Mouse (Mus musculus) lung, adult 2 months (tissue): ENCODE data around the gene Cwc25.

Source experiments
- CTCF ChIP-seq: fragments of 200-500 bp; IDR thresholded peaks from 2 replicates; pipeline ENCODE4 v1.5.1; 2011; ENCODE audit warnings: mild to moderate bottlenecking, low read length, control low read depth; ENCODE audit not compliant: insufficient read depth
- POLR2A ChIP-seq: fragments of 200-500 bp; IDR thresholded peaks from 2 replicates; pipeline ENCODE4 v1.6.1; 2011; ENCODE audit warnings: low read depth, mild to moderate bottlenecking, control low read depth, low read length, borderline replicate concordance; ENCODE audit errors: extremely low read depth

DNA sequence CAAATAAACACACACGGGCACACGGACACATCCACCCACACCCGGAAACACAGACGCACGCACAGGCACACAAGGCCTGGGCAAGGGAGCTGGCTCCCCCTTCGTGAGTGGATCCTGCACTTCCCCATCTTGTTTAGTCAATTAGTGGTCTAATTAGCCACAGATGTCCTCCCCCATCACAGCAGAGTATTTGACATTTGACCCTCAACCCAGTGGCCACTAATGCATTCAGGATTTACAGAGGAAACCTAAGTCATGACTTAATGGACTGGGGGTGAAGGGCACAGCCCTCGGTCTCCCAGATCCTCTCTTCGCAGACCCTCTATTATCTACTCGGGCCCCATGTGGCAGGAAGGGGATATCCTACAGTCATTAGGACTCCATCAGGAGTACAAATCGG lies 32.7 kb downstream of the Cwc25 start:
- TF ChIP-seq CTCF: no peak
- no peak for TF ChIP-seq POLR2A
